Mouse (Mus musculus): ENCODE measurements around the gene Atp13a2. TPM values are rescaled to one million over a fixed set of nuclear protein-coding genes. Genes with fewer than 3 reads are reported as not detected.

Atp13a2 gene
- polyA plus RNA-seq, 2 experiments, result 43.7 to 74.6 TPM

DNA sequence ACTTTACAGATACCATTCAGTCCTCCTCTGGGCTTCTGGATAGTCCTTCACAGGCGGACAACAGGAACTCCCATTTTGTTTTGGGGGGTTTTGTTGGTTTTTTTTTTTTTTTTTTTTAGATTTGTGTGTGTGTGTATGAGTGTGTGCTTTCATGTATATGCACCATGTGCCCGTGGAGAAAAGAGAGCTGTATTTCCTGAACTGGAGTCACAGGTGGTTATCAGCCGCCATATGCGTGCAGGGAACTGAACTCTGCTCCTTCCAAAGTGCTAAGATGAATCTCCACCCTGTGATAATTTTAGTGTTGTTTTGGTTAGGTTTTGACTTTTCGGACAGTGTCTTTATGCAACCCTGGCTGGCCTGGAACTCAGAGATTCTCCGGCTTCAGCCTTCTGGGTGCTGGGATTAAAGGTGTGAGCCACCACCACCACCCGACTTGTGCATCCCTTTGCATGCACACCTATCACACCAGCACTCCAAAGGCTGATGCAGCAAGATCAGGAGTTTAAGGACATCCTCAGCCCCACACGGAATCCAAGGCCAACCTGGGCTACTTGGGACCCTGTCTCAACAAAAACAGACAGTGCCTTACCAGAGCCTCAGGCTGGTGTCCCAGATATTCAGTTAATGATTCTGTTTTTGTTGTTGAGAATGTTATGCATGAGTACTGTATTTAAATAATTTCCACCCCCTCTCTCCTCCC, 24.3 kb upstream of the Atp13a2 start:
- Histone ChIP-seq H3K27me3 (ENCODE audit: control insufficient read depth, insufficient read depth, low read length) (no peaks in the 10 kb centered on the region), H3K9ac (ENCODE audit: low read depth, low read length, severe bottlenecking) (peak overlapping the region; percentile 91), H3K36me3 (ENCODE audit: control insufficient read depth, insufficient read depth, low read length) (peaks cover 12% of the 10 kb centered on the region), H3K4me3 (replicated peaks; ENCODE audit: low read length) (peak overlapping the region; percentile 91), H3K4me2 (replicated peaks; ENCODE audit: low read depth, low read length, severe bottlenecking) (peak overlapping the region; percentile 91), H3K4me1 (ENCODE audit: control insufficient read depth, insufficient read depth, low read length) (peaks cover 15% of the 10 kb centered on the region), H3K9me3 (ENCODE audit: control insufficient read depth, low read length) (no peaks in the 10 kb centered on the region), H3K27ac (replicated peaks; ENCODE audit: low read depth, low read length) (no peak overlapping the region)
- DNase-seq (ENCODE audit: low spot score) (no peak), ATAC-seq (ENCODE audit: low FRiP score, low read depth) (no peak)
- TF ChIP-seq POLR2A (IDR thresholded peaks at IDR 0.05; ENCODE audit: borderline replicate concordance, extremely low read depth, insufficient read depth, insufficient read length), result no peak
- WGBS, result 67% methylated on average over 8 of the region's 8 CpGs

DNA sequence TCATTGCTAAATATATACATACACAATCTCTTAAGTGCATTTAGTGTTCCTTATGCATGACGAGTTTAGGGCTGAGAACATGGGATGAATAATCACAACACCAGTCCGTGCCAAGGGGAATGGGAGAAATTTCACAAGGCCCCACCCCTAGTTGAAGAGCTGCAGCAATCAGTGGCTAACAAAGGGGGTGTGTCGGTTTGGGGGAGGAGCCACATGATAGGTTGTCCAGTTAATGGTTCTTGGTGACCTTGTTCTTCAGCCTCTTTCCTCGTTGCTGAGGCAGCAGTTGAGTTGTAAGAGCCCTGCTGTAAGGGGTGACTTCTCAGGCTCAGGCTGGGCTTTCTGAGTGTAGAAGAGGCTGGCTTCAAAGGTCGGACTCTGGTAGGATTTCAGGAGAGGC, 23.7 kb upstream of the Atp13a2 start:
- no peak overlapping the region for H3K9ac ChIP-seq (ENCODE audit: low read depth, low read length, severe bottlenecking)
- H3K4me3 ChIP-seq (replicated peaks; ENCODE audit: low read length), result no peak overlapping the region
- H3K36me3 ChIP-seq (ENCODE audit: control insufficient read depth, insufficient read depth, low read length), result peaks cover 17% of the 10 kb centered on the region
- H3K27me3 ChIP-seq (ENCODE audit: control insufficient read depth, insufficient read depth, low read length), result no peaks in the 10 kb centered on the region
- no peaks in the 10 kb centered on the region for H3K9me3 ChIP-seq (ENCODE audit: control insufficient read depth, low read length)
- ATAC-seq (ENCODE audit: low FRiP score, low read depth) (no peak), DNase-seq (ENCODE audit: low spot score) (no peak)
- H3K27ac ChIP-seq (replicated peaks; ENCODE audit: low read depth, low read length), result no peak overlapping the region
- WGBS, result 39% methylated on average over 5 of the region's 5 CpGs
- H3K4me1 ChIP-seq (ENCODE audit: control insufficient read depth, insufficient read depth, low read length), result peaks cover 15% of the 10 kb centered on the region
- TF ChIP-seq POLR2A (IDR thresholded peaks at IDR 0.05; ENCODE audit: borderline replicate concordance, extremely low read depth, insufficient read depth, insufficient read length), result no peak
- H3K4me2 ChIP-seq (replicated peaks; ENCODE audit: low read depth, low read length, severe bottlenecking), result no peak overlapping the region

DNA sequence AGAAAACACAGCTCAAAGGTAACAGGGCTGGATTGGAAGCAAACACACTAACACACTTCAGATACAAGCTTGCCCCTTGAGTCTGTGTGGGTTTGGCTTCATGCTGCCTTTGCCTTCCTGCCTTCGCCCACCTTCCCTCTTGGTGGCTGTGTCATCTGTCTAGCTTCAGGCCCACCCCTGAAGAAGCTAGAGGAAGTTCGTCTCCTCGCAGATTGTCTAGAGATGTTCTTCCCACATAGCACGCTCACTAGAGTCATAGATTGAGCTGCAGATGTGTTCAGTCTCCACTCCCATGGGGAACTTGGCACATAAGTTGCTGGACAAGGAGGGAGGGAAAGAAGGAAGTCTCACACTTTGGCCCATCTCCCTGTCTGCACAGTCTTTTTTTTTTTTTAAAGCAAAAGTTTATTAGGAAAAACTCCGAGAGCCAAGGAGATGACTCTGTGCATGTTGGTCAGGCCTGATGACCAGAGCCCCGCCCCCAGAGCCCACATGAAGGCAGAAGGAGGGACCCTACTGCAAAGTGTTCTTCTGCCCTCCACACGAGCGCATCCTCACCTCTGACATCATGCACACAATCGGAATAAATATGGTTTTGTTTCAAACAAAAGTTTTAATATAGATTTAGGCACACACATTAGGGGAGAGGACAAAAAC, 22.6 kb upstream of the Atp13a2 start:
- Histone ChIP-seq H3K4me2 (replicated peaks; ENCODE audit: low read depth, low read length, severe bottlenecking) (no peak overlapping the region), H3K9me3 (ENCODE audit: control insufficient read depth, low read length) (no peaks in the 10 kb centered on the region), H3K27me3 (ENCODE audit: control insufficient read depth, insufficient read depth, low read length) (no peaks in the 10 kb centered on the region), H3K36me3 (ENCODE audit: control insufficient read depth, insufficient read depth, low read length) (peaks cover 26% of the 10 kb centered on the region), H3K4me3 (replicated peaks; ENCODE audit: low read length) (no peak overlapping the region), H3K9ac (ENCODE audit: low read depth, low read length, severe bottlenecking) (no peak overlapping the region), H3K27ac (replicated peaks; ENCODE audit: low read depth, low read length) (no peak overlapping the region), H3K4me1 (ENCODE audit: control insufficient read depth, insufficient read depth, low read length) (peaks cover 15% of the 10 kb centered on the region)
- DNase-seq (ENCODE audit: low spot score) (no peak), ATAC-seq (ENCODE audit: low FRiP score, low read depth) (no peak)
- no peak for TF ChIP-seq POLR2A (IDR thresholded peaks at IDR 0.05; ENCODE audit: borderline replicate concordance, extremely low read depth, insufficient read depth, insufficient read length)
- WGBS, result 83% methylated on average over 9 of the region's 9 CpGs

DNA sequence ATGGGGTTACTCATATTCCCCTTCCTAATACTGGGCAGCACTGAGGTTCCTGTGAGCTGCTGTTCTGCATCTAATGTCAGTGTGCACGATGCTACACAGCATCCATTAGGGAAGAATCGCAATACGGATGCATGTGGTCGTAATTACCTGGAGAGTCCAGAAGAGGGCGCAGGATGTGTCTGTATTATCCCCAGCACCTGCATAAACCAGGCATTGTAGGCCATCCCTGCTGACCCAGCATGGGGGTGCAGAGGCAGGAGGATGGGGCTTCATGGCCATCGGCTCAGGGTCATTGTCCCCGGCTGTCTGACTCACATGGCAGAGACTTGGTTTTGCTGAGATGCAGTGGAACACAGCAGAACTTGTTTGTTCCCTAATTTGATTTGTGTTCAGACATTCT, 22.1 kb upstream of the Atp13a2 start:
- Histone ChIP-seq H3K36me3 (ENCODE audit: control insufficient read depth, insufficient read depth, low read length) (peaks cover 32% of the 10 kb centered on the region), H3K27ac (replicated peaks; ENCODE audit: low read depth, low read length) (no peak overlapping the region), H3K4me3 (replicated peaks; ENCODE audit: low read length) (no peak overlapping the region), H3K4me2 (replicated peaks; ENCODE audit: low read depth, low read length, severe bottlenecking) (no peak overlapping the region), H3K27me3 (ENCODE audit: control insufficient read depth, insufficient read depth, low read length) (no peaks in the 10 kb centered on the region), H3K4me1 (ENCODE audit: control insufficient read depth, insufficient read depth, low read length) (peaks cover 15% of the 10 kb centered on the region), H3K9me3 (ENCODE audit: control insufficient read depth, low read length) (no peaks in the 10 kb centered on the region), H3K9ac (ENCODE audit: low read depth, low read length, severe bottlenecking) (no peak overlapping the region)
- ATAC-seq (ENCODE audit: low FRiP score, low read depth), result no peak
- TF ChIP-seq POLR2A (IDR thresholded peaks at IDR 0.05; ENCODE audit: borderline replicate concordance, extremely low read depth, insufficient read depth, insufficient read length), result no peak
- peak; percentile 89 for DNase-seq (ENCODE audit: low spot score)
- WGBS, result 21% methylated on average over 7 of the region's 7 CpGs

DNA sequence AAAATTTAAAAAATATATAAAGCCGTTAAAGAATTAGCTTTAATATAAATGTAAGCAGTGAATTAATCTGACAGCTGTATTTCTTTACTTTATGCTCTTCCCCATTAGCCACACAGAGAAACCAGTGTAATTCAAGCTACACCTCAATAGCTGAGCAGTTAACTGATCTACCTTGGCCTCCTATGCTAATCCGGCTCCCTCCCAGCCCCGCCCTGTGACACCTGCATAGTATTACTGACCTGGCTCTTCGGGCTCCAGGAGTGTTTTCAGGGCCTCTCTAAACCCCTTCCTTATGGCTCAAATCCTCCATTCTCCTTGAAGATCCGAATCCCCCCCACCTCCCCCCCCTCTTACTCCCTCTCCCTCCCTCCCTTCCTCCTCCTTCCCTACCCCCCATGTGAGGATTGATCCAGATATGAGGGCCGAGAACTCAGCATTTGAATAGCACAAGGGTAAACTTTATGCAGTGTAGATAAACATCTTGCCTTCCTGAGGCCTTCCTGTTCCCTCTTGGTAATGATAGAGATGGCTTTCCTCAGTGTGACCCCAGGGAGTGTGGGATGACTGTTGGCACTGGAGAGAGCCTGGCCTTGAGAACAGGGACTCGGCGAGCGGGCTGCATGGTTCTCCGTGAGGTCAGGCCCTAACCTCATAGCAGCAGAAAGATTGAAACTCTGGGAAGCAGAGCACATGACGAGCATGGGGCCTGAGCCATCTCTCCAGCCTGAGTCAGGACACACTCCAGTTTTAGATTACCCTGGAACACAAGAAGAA, 19.1 kb upstream of the Atp13a2 start:
- H3K36me3 ChIP-seq (ENCODE audit: control insufficient read depth, insufficient read depth, low read length), result peaks cover 58% of the 10 kb centered on the region
- no peak for ATAC-seq (ENCODE audit: low FRiP score, low read depth)

More for the DNA sequence above, 19.1 kb upstream of the Atp13a2 start:
- Histone ChIP-seq H3K27me3 (ENCODE audit: control insufficient read depth, insufficient read depth, low read length) (no peaks in the 10 kb centered on the region), H3K9me3 (ENCODE audit: control insufficient read depth, low read length) (no peaks in the 10 kb centered on the region), H3K9ac (ENCODE audit: low read depth, low read length, severe bottlenecking) (no peak overlapping the region), H3K27ac (replicated peaks; ENCODE audit: low read depth, low read length) (no peak overlapping the region), H3K4me3 (replicated peaks; ENCODE audit: low read length) (no peak overlapping the region), H3K4me1 (ENCODE audit: control insufficient read depth, insufficient read depth, low read length) (peaks cover 5% of the 10 kb centered on the region), H3K4me2 (replicated peaks; ENCODE audit: low read depth, low read length, severe bottlenecking) (no peak overlapping the region)
- TF ChIP-seq POLR2A (IDR thresholded peaks at IDR 0.05; ENCODE audit: borderline replicate concordance, extremely low read depth, insufficient read depth, insufficient read length), result no peak
- 85% methylated on average over 11 of the region's 11 CpGs for WGBS
- DNase-seq (ENCODE audit: low spot score), result no peak

Measured in limb, embryonic 14.5 days (tissue).